Mouse (Mus musculus) NIH3T3 (cell line): ENCODE measurements around the gene Gna14.

Experiments used
- DNase-seq: peaks from one replicate; pipeline ENCODE4 v3.0.0-alpha.2; 2012; ENCODE audit warnings: low read depth

Gene Gna14

DNA sequence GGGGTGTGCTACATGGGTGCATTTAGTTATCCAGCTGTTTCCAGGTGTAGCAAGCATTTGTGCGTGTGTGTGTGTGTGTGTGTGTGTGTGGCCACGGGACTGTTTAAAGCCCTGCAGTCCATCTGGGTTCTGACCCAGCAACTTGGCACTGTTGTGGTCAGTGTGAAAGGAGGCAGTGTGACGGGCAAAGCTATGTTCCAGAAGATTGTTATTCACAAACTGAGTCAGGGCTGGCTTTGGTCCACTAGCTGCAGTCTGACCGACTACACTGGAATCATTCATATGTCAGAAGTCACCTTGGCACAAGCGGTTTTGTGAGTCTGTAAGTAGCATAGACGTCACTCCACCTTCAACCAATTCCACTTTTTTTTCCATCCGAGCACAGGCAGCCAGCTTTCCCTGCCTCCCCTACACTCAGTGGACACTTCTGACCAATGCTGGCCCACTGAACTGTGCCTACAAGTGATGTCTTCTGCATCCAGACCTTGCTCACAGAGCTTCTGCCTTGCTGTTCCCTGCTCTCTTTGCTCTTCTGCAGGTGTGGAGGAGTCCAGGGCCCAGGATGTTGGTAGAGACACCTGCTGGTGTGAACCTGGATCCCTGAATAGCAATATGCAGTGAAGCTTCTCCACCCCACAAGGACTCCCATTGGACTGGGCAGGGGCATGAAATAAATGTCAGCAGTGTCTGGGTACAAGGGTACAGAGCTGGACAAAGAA lies 157.9 kb downstream of the Gna14 start:
- peak; percentile 95 for DNase-seq

DNA sequence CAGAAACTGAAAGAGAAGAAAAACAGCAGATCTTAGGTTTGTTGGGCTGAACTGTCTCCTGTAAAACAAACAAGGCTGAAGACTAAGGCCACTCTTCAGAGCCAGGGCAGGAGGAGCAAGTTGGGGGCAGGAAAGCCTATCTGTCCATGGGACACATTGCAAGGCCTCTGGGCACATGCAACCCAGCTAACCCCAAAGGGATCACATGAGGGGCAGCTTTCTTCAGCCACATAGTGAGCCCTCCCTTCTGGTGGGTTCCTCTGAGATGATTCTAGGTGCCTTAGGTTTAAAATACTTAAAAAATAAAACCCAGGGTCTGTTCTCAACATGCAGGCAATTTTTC lies 158.4 kb downstream of the Gna14 start:
- DNase-seq = no peak

DNA sequence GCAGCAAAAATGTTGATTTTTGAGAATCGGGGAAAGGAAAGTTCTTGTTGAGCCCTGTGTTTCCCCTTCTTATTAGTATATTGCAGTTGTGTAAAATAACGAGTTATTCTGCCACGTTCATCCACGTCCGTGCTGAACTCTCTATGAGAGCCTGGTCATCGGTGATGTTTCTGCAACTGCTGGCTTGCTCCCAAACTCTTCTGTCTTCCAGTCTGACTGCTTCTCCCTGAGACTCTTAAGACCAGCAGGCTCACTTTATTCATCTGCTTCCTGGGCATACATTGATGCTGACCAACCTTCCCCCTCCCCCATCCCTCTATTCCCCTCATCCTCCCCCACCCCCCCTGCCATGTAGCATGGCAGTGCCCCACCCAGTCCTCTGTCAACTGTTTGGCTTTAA lies 161.7 kb downstream of the Gna14 start:
- peak; percentile 49 for DNase-seq

DNA sequence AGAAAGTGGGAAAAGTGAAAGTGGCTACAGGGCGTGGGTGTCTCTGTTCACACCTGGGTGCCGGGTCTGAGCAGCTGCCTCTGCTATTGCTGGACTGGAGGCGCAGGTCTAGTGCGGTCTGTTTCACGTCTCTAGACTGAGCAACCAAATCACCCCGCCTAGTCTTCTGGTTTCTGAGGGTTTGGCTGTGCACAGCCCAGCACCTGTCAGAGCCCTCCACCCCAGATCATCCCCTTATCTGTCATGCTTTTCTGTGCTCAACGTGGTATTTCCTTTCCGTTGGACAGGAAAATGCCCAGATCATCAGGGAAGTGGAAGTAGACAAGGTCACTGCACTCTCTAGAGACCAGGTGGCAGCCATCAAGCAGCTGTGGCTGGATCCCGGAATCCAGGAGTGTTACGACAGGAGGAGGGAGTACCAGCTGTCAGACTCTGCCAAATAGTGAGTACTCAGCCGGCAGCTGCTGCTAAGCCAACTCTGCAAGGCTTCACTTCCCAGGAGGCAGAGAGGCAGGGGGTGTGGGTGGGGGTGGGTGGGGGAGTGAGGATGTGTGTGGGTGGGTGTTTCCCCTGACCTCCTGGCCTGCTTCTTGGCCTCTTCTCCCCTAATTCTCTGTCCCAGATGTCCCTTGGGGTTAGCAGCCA lies 163.2 kb downstream of the Gna14 start:
- peak; percentile 59 for DNase-seq

DNA sequence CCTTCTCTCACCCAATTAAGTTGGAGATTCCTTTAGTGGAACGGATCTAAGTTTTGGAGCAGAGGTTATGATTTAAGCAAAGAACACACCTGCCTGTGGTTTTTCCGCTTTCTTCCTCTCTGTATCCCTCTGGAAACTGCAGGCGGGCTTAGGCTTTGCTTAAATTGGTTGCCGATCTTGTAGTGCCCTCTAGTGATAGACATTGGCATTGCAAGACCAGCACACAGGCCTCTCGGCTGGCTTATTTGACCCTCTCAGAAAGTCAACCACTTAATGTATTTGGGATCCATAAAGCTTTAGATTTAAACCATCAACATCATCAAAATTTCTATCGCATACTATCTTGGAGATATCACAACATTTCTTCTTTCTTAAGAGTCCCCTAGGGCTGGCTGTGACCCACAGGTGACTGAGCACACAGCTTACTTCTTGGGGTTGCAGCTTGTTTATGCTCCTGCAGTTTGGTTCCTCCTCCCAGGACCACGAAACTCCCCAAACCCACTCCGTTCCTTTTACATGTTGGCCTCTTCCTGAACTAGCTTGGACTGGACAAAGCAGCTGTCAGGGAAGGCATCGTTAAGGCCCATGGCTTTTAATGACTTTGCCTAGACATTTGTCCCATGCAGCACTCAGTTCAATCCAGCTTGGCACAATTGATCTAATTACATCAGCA lies 163.9 kb downstream of the Gna14 start:
- peak; percentile 95 for DNase-seq

DNA sequence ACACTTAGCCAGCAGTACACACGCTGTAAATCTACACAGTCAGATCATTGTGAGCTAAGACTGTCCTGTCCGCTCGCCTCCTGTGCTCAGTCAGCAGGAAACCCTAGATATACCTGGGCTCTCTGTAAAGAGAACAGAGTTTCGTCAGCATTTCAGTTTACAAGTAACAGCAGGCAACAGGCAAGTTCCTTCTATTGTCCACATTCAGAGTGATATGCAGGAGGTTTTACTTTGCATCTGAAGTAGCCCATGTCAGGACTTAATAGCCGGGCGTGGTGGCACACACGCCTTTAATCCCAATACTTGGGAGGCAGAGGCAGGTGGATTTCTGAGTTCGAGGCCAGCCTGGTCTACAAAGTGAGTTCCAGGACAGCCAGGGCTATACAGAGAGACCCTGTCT lies 166.5 kb downstream of the Gna14 start:
- no peak for DNase-seq

DNA sequence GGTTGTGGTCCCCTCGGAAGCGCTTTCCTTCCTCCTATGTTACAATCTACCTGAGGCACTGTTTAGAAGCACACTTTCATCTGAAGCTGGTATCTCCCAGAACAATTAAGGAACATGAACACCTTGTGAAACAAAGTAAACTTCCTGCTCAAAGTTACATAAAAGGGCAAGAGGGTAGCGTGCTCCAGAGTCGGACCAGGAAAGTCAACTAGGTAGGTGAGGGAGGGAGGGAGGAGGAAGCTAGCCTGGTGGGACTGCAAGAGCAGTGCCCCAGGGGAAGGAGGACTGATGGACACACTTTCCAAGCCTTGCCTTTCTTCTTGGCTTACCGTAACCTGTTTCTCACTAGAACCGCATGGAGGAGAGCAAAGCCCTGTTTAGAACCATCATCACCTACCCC lies 172.1 kb downstream of the Gna14 start:
- no peak for DNase-seq

DNA sequence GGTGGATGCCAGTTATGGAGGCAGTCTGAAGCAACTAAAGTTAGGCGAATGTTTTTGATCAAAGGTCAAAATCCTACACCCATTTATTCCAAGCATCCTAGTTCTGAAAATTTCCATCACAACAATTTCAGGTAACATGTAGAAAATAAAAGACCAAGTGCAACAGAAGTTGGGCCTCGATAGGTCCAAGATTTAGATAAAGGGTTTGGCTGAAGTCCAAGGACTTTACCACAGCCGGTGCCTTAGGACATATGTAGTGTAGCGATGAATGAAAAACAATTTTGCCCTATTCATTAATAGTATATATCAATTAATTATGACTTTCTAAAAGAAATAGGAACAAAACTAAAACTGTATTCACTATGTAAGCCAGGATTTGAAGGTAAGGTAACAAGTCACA lies 187.6 kb downstream of the Gna14 start:
- DNase-seq = no peak

DNA sequence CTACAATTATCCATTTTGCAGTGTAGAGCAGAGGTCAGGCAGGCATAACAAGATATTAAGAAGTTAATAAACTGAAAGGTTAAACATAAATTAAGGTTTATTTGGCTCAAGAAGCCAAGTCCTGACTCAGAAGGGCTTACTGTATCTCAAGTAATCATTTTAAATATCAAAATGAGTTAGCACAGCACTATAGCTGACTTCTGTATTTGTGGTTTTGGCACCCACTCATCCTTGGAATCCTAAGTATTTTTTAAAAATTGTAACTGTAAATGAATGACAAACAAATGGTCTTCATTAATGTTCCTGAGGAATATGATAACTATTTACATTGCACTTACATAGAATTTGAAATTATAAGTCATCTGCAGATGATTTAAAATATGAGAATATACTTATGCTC lies 189.4 kb downstream of the Gna14 start:
- DNase-seq = no peak

DNA sequence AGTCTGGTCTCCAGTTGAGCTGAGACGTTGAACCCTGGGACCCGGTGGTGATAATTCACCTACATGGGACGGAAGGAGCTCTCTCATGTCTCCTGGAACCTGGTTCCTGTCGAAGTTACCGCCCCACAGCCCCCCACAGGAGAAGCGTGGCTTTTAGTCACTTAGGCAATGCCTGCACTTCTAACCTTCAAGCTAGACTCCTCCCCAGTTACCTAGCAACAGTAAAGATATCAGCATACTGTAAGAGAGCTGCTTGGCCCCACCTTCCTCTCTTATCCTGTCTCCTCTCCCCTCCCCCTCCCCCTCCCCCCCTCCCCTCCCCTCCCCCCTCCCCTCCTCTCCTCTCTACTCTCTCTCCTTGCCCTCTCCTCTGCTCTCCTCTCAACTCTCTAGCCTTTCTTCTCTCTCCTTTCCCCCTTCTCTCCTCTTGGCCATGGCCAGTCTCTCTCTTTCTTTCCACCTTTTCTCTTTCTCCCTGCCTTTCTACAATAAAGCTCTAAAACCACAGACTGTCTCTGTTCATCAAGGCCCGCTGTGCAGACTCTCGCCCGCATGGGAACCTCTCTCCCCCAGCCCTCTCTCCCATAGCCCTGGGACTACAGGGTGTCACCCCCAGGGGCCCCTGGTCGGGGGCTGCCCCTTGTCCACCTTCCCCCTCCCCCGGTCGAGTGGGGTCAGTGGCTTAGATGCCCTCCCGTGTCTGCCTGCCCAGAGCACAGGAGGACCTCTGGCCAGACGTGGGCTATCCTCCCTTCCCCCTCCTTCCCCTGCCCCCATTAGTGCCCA lies 190.2 kb downstream of the Gna14 start:
- DNase-seq = no peak
